Mouse (Mus musculus) ES-Bruce4 (cell line): ENCODE measurements around the gene Slc15a1.

ENCODE experiments used
- CTCF ChIP-seq: IDR thresholded peaks from one replicate; pipeline ENCODE4 v1.8.1; 2011; ENCODE audit warnings: low read depth, low read length
- POLR2A ChIP-seq: IDR thresholded peaks from one replicate; pipeline ENCODE4 v1.8.1; 2011; ENCODE audit warnings: low read length; ENCODE audit not compliant: insufficient read depth

GRCm38 (mm10) chr14:121495741-121496140 lies 9.3 kb downstream of the Slc15a1 start:
- TF ChIP-seq CTCF, result no peak
- no peak for TF ChIP-seq POLR2A
